Mouse (Mus musculus) cerebellum, adult 9-10 months (tissue): ENCODE results near the gene Tbc1d2b.

Experiments
- DNase-seq: peaks from one replicate; pipeline ENCODE4 v3.0.0; 2022

The Tbc1d2b gene

DNA sequence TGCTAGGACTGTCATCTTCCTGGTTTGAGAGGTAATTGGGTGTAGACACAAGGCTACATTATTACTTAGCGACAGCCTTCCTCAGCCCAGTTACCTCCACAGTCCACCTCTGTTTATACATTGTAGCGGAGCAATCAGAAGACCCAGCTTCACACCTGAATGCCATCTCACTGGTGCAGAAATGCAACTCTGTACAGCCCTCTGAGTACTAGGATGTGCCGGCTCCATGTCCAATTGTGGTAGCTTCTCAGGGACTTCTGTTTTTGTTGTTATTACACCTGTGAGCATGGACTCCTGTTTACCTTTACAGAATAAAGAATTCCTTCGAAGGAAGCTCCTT, 7.3 kb downstream of the Tbc1d2b start:
- no peak for DNase-seq

DNA sequence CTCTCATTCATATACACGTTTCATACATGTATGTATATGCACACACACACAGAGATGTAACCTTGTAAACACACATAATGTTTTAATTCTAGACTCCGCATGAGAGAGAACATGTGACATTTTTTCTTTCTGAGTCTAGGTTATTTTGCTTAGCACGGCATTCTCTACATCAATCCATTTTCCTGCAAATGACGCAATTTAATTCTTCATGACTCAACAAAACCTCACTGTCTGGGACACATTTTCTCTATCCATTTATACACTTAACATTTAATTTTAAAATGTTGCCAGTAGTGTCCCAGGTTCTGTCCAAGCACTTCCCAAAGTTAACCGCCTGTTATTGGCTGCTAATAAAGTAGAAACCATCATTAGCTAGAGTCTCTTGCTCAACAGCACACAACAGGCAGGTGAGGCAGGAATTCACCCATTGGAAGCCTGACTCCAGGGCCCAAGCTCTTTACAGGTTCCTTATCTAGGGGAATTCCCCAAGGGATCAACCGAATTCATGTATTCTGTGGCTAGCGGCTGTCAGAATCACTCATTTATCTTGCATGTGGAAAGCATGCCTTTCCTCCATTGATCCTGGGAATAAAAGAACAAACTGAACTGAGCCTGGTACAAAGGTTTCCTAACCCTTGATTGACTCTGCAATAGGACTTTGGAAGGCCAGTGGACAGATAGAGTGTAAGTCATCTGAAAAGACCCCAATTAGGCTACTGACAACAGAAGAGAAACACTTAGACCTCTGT, 7.8 kb downstream of the Tbc1d2b start:
- DNase-seq = no peak

DNA sequence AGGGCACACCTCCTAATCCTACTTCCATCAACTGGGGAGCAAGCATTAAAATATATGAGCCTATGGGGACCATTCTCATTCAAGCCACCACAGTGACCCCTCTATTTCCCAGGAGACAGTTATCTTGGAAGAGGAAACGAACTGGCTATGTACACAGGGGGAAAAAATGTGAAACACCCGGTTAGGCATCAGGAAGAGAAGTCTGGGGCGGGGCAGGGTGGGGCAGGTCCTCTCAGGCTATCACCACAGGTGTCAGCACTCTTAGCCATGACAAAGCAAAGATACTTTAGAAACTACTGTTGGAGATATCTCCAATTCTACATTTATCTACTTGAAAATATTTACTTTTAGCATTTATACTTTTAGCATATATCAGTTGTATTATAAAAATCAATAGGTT, 8.5 kb downstream of the Tbc1d2b start:
- no peak for DNase-seq

DNA sequence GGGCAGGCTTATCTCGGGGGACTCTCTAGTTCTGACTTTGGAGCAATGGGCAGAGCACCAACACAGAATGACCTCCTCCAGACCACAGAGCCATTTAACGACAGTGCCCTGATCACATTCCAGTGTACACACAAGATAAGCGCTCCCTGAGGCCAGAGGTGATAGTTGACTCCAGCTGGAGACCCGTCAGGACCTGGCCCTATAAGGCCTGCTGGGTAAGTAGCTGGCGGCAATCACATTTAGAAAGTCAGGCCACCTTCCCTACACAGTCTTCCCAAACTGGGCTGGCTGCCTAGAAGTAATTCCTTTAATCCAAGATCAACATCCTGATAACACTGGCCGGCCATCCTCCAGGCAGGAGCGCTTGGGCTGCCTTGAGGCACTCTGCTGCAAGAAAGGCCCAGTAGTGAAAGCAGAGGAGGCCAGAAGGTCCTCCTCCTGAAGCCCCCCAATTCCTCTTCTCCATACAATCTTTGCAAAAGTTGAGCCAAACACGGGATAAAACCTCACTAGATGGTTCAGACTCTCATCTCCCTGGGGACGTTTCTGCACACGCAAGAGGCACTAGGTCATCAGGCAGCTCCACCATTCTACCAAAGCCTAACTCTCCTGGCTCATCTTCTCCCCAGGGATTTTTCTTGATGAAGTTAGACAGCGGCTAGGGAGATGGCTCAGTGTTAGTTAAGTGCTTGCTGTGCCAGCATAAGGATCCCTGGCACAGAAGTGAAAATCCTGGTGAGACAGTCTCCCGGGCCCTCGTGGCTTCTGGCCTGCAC, 9.8 kb downstream of the Tbc1d2b start:
- no peak for DNase-seq

DNA sequence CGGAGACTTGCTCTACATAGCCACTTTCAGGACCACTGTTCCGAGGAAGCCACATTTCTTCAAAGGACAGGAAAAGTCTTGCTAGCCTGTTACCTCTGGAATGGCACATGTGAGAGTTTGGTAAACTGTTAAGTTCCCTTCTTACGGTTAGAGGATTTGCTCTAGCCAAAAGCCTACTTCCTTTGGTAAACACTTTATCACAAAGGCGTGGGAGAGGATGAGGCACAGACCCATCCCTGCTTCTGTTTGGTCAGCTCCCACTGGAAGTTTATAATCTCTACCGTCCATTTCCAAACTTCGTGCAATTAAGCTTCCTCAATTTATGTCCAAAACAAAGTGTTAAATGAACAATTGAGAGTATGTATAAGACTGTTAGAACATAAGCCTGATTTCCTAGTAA, 10.5 kb downstream of the Tbc1d2b start:
- DNase-seq = no peak

DNA sequence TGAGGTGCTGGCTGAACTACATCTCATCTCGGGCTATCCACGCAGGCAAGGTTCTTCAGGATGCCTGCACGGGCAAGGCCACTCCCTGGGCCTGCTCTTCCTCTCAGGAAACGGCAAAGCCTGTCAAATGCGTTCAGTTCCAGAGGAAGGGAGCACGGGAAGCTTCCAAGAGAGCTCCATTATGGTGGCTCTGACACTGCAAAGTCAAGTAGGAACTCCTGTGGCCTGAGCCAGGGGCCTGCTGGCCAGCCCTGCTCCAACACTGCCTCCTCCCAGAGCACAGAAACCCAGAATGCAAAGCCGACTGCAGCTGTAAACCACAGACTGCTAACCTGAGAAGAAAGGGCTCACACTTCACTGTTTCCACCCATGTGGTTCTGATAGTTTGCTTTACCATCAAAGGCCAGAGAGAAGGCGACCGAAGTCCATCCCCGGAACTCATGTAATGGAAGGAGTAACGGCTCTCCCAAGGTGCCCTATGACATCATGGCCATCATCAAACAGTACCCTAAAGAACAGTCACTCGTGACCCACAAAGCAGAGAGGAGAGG, 11.1 kb downstream of the Tbc1d2b start:
- no peak for DNase-seq

DNA sequence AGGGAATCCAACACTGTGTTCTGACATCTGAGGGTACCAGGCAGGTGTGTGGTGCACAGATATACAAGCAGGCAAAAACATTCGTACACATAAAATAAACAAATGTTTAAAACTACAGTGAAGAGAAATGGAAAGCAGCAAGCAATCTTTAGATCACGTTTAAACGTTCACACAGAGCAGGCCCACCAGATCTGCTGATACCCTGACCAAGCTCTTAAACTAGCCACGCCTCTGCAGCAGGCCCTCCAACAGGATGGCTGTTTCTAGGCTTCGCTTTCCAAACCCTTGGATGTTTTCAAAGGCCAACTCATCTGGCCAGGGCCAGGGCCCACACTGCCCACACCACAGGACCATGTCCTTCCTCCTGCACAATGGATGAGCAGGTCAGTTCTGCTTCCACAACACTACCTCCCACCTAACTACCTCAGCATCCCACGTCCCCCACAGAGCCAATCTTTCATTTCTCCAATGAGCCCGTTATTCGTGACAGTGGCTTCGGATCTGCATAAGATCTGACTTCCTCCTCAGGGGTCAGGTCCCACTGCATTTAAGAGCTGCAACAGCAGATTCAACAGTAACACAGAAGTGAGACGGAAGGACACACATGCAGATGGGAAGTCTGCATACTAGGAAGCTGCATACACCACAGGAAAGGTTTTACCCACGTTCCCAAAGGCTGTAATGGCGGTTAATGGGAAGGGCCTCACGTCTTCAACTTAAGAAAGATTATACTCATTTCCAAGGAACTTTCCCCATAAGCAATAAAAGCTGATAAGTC, 12.7 kb downstream of the Tbc1d2b start:
- DNase-seq = no peak

DNA sequence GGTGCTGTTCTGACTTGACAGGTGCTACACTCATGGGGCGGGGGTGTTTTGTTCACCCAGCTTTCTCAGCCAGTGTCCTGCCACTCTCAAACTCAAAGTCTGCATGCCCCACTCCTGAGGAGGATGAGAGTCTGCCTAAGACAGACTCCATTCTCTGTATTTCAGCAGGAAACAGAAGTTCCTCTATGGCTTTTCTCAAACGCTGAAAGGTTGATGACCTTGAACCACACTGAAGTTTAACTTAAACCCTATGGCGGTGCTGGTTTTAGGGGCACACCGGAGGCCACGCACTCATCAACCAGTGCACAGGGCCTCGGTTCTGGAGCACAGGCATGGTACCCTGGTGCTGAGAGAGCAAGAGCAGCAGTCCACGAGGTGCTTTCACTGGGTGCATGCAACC, 13.4 kb downstream of the Tbc1d2b start:
- DNase-seq = no peak

DNA sequence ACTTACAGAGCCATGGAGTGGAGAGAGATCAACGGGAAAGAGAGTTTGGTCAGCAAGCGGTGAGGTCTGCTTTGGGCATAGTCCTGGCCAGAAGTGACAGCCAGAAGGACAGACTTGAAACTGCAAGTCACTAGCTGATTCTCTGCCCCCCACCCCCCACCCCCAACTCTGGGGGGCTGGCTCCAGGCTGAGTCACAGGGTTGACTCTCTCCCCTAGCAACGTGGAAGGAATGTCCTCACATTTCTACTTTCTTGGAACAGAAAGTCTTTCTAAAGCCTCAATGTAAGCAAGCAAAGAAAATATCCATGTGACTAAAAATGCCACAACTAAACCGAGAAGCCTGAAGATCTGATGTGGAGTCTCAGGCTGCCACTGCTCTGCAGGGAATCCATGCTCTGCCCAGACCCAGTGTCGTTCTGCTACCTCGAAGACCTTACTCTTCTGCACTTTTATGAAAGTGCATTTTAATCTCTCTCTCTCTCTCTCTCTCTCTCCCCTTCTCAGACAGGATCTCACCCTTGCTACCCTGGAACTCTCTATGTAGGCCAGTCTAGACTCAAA, 14.7 kb downstream of the Tbc1d2b start:
- no peak for DNase-seq

DNA sequence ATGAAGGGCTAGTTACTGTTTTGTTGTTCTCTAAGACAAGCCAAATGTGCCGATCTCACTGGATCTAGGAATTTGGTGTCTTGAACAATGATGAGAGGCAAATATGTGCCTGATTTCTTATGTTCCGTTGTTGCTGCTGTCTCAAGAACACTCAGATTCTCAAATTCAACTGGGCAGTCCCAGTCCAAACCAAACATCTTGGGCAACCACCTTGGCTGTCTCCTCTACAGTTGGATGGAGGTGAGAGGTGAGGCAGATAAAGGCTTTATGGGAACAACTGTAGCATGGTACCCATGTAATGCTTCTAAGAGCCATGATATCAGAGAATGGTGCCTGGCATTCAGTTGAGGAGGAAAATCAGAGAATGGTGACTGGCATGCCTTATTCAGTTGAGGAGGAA, 17.4 kb downstream of the Tbc1d2b start:
- no peak for DNase-seq

DNA sequence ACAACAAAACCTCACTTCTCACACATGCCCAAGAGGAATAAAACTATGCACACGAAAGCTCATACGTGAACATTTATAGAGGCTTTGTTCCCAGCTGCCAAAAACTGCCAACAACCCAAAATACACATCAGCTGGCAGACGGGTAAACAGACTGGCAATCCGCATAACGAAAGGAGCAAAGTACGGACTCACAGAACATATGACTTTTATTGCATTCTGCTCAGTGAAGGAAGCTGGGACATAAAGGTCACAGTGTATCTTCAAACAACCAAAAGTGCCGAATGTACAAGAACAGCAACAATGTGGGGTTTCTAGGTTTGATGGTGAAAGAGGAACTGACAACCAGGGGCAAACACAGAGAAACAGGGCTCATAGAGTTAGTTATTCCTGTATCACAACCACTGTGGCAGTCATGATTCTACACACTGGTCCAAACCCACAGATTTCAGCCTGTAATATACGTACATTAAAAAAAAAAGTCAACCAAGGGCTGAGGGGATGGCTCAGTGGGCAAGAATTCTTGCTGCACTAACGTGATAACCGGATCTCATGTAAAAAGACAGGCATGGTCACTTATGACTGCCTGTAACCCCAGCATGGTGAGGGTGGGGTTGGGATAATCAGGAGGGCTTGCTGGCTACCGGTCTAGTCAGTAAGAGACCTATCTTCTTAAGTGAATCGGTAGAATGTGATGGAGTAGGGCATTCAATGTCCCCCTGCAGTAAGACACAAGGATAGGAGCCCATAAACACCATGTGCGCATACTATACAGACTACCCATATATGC, 19.4 kb downstream of the Tbc1d2b start:
- no peak for DNase-seq

DNA sequence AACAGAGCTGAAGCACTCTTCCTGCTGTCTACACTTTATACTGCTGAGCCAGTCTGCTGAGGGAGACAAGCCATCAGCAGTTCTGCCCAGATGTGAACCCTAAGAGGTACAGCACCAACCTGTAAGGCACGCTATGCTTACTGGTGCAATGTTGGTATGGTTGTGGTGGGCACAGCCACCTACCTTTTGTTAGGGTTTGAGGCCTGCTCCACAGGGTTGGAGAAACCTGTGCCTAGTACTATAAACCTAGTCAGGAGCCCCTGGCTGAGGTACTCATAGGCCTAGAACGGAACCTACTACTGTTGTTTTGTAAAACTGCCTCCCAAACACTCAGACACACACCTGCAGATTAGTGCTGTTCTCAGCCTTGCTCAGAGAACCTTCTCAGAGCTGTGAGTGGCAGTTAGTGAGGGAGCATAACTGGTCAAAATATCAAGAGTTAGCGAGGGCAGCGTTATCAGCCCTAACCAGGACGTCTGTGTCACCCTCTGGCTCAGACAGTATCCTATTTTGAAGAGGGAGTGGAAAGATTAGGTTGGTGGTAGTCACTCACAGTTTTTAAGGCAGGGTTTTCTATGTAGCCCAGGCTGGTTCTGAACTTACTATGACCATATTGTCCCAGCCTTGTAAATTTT, 20.3 kb downstream of the Tbc1d2b start:
- no peak for DNase-seq

DNA sequence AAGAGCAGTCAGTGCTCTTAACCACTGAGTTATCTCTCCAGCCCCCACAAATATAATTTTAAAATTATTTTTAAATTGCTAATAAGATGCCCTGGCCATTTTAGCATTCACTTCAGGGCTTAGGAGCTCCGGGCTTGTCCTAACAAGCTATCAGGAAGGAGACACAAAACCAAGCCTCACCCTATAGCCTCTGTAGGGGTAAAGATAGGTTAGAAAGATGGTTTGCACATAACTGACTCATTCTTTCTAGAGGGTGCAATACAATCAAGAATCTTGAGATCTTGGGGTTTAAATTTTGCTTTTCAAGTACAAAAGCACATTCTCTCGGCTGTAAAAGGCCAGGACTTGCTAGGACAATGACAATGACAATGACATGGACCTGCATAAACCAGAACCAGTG, 21.6 kb downstream of the Tbc1d2b start:
- DNase-seq = no peak

DNA sequence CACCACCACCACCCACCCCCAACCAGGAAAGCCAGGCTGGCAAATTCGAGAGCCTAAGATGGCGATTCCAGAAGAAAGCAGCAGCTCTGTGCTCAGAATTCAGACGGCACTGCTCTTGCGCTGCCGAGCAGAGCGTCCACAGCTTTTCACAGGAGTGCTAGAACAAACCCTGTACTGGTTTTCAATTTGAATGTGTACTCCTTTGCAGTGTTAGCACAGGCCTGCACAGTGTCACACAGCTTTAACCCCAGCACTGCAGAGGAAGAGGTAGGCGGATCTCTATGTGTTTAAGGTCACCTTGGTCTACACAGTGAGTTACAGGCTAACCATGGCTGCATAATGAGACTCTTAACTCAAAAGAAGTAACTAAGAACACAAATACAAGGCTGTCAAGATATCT, 22.3 kb downstream of the Tbc1d2b start:
- no peak for DNase-seq

DNA sequence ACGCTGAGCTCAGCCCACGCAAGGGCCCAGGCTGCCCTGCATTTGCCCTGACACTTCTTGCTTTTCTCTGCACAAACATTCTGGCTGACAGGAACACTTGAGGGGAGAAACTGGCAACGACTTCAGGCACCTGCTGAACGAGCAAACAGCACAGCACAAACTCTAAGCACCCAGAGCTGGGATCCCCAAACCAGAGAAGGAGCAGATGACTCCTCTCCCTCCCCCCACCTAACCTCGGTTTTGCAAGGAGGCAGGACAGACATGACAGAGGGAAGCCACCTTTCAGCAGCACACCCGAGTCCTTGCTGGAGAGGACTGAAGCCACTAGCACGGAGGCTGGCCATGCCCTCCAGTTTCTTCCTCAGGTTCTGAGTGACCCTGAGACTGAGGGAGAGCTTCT, 23.3 kb downstream of the Tbc1d2b start:
- DNase-seq = no peak

DNA sequence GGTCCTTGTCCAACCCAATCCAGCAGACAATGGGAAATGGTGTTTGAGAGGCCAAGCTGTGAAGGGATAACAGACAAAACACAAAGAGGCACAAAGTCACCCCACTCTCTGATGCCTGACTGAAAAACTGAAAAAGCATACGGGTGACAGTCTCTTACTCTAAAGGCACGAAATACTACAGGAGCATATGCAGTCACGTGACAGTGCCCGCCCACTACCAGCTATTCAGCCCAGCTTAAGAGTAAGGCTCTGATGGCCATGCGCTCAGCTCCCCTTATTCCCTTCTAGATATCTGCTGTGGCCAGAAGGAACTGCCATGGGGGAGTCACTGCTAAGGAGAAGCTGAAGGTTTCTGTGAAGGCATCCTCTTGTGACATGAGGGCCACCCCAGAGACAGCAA, 24.8 kb downstream of the Tbc1d2b start:
- no peak for DNase-seq

DNA sequence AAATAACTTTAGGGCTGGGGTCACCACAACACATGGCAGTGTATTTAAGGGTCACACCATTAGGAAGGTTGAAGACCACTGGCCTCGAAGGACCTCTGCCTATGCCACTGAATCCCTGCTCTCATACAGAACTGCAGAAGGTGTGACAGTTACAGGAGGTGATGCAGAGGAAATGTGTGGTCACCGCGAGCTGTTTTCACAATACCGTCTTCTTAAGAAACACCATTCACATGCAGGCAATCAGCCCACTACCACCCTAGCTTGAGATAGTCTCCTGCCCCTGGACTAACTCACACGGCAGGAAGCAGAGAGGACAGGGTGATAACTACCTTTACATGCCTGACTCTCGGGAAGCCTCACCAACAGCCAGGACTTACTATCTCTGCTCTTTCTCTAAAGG, 25.4 kb downstream of the Tbc1d2b start:
- no peak for DNase-seq

DNA sequence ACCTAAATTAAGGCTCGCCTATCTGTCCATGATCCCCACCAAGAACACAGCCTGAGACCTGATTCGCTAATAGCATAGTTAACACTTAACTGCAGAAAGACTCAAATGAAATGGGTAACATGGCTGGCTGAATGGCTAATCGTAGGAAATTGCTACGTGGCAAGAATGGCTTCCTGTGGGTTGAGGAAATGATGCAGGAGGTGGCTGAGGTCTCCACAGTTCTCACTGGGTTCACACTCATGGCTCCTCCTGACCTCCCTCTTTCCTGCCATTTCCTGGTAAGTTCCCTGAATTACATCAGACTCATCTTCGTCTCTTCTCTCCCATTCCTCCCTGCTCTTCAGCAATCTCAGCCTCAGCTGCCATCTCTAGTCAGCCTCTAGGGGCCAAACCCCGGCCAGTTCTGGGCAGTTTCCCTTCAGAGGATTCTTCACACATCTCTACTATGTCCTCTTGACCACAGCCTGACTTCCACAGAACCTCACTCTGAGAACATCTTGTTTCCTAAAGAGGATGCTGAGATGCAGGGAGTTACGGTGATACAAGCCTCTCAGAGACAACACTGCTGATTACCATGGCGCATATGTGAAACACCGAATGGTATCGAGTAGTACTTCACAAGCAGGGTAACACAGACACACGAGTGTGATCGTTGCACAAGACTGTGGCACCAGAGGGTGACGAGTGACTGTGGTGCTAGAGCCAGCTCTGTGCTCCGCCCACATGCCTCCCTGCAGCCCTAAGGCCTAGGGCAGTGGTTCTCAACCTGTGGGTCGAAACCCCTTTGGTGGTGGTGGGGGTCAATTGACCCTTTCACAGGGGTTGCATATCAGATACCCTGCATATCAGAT, 26.1 kb downstream of the Tbc1d2b start:
- DNase-seq = no peak

DNA sequence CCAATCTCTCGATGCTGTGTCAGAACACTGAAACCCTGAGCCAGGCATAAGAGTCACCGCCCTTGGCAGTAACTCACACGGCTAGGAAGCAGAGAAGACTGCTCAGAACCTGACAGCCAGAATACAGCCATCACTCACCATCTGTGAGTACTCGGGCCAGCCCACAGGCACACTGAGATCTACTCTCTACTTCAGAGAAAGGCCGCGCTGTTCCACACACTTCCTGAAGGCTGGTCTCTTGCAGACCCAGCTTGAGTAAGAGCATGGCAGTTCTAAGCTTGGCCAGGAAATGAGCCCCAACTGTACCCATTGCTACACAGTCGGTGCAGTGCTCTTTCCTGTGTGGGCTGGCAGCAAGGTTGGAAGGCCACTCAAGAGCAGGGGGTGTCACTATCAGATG, 27.7 kb downstream of the Tbc1d2b start:
- DNase-seq = no peak

DNA sequence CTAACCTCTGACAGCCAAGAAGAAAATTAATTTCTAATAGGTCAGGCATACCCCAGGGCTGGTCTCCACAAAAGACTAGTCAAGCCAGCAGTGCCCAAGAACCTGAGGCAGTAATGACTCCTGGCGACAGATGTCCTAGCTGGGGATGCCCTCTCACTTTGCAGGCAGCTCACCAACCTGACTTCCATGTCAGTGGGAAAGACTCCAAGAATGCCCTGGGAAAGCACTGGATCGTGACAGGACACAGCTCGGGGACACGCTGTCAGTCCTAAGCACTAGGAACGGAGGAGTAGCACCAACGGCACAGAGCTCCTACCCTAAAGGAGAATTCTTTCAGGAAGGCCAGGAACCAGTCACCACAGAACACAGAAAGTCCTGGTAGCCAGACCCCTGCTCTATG, 28.3 kb downstream of the Tbc1d2b start:
- DNase-seq = peak; percentile 38

DNA sequence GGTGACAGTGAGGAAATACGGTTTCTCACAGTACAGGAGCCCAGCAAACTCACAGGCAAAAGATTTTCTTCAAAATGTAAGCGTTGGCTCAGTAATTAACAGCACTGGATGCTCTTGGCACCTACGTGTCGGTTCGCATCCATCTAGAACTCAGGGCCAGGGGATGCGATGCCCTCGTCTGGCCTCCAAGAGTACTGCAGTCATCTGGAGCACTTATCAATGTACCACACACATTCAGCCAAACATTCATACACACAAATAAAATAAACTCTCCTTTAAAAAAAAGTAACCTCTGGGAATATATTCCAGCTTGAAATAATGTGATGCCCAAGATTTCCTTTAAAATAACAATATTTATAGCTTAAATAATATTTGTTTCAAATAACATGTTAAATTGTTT, 29.0 kb downstream of the Tbc1d2b start:
- DNase-seq = no peak
